In the genomic region with DNA sequence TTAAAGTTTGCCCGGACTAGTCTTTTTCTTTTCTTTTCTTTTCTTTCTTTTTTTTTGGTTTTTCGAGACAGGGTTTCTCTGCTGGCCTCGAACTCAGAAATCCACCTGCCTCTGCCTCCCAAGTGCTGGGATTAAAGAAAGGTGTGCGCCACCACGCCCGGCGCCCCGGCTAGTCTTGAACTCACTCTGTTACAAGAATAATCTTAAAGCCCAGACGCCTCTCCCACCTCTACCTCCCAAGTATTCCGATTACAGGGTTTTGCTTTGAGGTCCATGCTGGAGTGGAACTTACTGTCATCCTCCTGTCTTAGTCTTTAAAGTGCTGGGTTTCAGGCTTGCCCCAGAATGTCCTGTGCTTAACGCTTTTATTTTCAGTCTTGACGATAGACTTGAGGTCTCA, we compare ENCODE assay signal across 7 mouse cellular contexts. TPM values are rescaled to one million over a fixed set of nuclear protein-coding genes. Genes with fewer than 3 reads are reported as not detected.
DNase-seq lines count a peak whose midpoint lies in the region; ATAC-seq and TF ChIP-seq lines count a peak whose summit lies in the region.

No protein-coding gene starts in this region.

- 69% methylated on average over 12 of the region's 12 CpGs for WGBS in spleen, adult 2 months
- WGBS in forebrain, embryonic 12.5 days = 61% methylated on average over 12 of the region's 12 CpGs
- 47% methylated on average over 12 of the region's 12 CpGs for WGBS in liver, embryonic 12.5 days (ENCODE audit: insufficient replicate concordance)

- peaks cover 18% of the 10 kb centered on the region; the same call in 1 of the 2 replicates for H3K4me1 ChIP-seq in spleen, adult 2 months (ENCODE audit: control insufficient read depth, insufficient read depth, insufficient read length)
- peaks cover 33% of the 10 kb centered on the region for H3K4me1 ChIP-seq in forebrain, embryonic 12.5 days
- peaks cover 50% of the 10 kb centered on the region for H3K4me1 ChIP-seq in liver, embryonic 12.5 days

- H3K9me3 ChIP-seq in forebrain, embryonic 12.5 days = no peaks in the 10 kb centered on the region
- H3K9me3 ChIP-seq in liver, embryonic 12.5 days (replicated peaks) = no peaks in the 10 kb centered on the region

- TF ChIP-seq CTCF in spleen, adult 2 months (IDR thresholded peaks at IDR 0.05; ENCODE audit: extremely low read depth, insufficient read depth, insufficient read length, insufficient replicate concordance) = no peak

- DNase-seq in spleen, adult 2 months (ENCODE audit: low read depth in 1 of 2, low spot score in 2 of 2) = no peak
- DNase-seq in spleen, postnatal 14 days (ENCODE audit: low spot score in 2 of 2) = no peak
- peak; percentile 15 for DNase-seq in yolk sac, embryonic 10.5 days (ENCODE audit: low spot score)
- no peak for DNase-seq in right cerebral cortex, postnatal 14 days
- DNase-seq in retina, embryonic 14.5 days (ENCODE audit: low spot score) = no peak

- no peaks in the 10 kb centered on the region for H3K27me3 ChIP-seq in spleen, adult 2 months (ENCODE audit: control insufficient read depth, insufficient read depth, low read length)
- no peaks in the 10 kb centered on the region for H3K27me3 ChIP-seq in forebrain, embryonic 12.5 days
- no peaks in the 10 kb centered on the region for H3K27me3 ChIP-seq in liver, embryonic 12.5 days (replicated peaks)

- H3K4me2 ChIP-seq in forebrain, embryonic 12.5 days = peak overlapping the region; percentile 91
- peak overlapping the region; percentile 99 for H3K4me2 ChIP-seq in liver, embryonic 12.5 days

- H3K27ac ChIP-seq in spleen, adult 2 months (ENCODE audit: insufficient read depth, low read length) = 0 out of 2 replicates have a peak overlapping the region, but pooled peaks have one; percentile 6
- no peak overlapping the region for H3K27ac ChIP-seq in forebrain, embryonic 12.5 days
- peak overlapping the region; percentile 93 for H3K27ac ChIP-seq in liver, embryonic 12.5 days

- no peaks in the 10 kb centered on the region for H3K36me3 ChIP-seq in spleen, adult 2 months (ENCODE audit: control insufficient read depth, insufficient read depth, low read length)
- peaks cover 6% of the 10 kb centered on the region; the same call in 1 of the 2 replicates for H3K36me3 ChIP-seq in forebrain, embryonic 12.5 days (replicated peaks)
- peaks cover 16% of the 10 kb centered on the region; the same call in 1 of the 2 replicates for H3K36me3 ChIP-seq in liver, embryonic 12.5 days

- TF ChIP-seq POLR2A in spleen, adult 2 months (IDR thresholded peaks at IDR 0.05; ENCODE audit: low read depth, low read length) = no peak

- peak overlapping the region; percentile 43; the same call in 1 of the 2 replicates for H3K4me3 ChIP-seq in spleen, adult 2 months (ENCODE audit: extremely low read depth, insufficient read depth, insufficient read length)
- peak overlapping the region; percentile 83 for H3K4me3 ChIP-seq in forebrain, embryonic 12.5 days (replicated peaks)
- H3K4me3 ChIP-seq in liver, embryonic 12.5 days = peak overlapping the region; percentile 88

- peak overlapping the region; percentile 80 for H3K9ac ChIP-seq in forebrain, embryonic 12.5 days
- peak overlapping the region; percentile 87 for H3K9ac ChIP-seq in liver, embryonic 12.5 days

- ATAC-seq in forebrain, embryonic 12.5 days (ENCODE audit: low FRiP score) = no peak; the same call in 1 of the 2 replicates
- peak; percentile 25; the same call in 1 of the 2 replicates for ATAC-seq in liver, embryonic 12.5 days

RNA-seq across cellular contexts. Expression of a gene that starts 0.6 kb away (rescaled TPM):
- polyA plus RNA-seq in spleen, adult 2 months (2012; rRNA removed) = 23.4 and 27.1 TPM in 2 replicates
- polyA plus RNA-seq in forebrain, embryonic 12.5 days (2016; fragmentation: Nextera tagmentation; extraction: Ambion mirVana) = 54.8 and 62.3 TPM in 2 replicates
- 24.7 and 25.1 TPM in 2 replicates for polyA plus RNA-seq in liver, embryonic 12.5 days (2016; fragmentation: Nextera tagmentation; extraction: Ambion mirVana)

RNA-seq across cellular contexts. Expression of a gene that starts 33.7 kb away (rescaled TPM):
- 21.2 and 21.5 TPM in 2 replicates for polyA plus RNA-seq in spleen, adult 2 months (2012; rRNA removed)
- 37.4 and 43.0 TPM in 2 replicates for polyA plus RNA-seq in forebrain, embryonic 12.5 days (2016; fragmentation: Nextera tagmentation; extraction: Ambion mirVana)
- 44.0 and 44.1 TPM in 2 replicates for polyA plus RNA-seq in liver, embryonic 12.5 days (2016; fragmentation: Nextera tagmentation; extraction: Ambion mirVana)

RNA-seq across cellular contexts. Expression of a gene that starts 41.1 kb away (rescaled TPM):
- polyA plus RNA-seq in spleen, adult 2 months (2012; rRNA removed) = 17.0 and 21.0 TPM in 2 replicates
- 16.5 and 17.1 TPM in 2 replicates for polyA plus RNA-seq in forebrain, embryonic 12.5 days (2016; fragmentation: Nextera tagmentation; extraction: Ambion mirVana)
- 11.3 and 11.4 TPM in 2 replicates for polyA plus RNA-seq in liver, embryonic 12.5 days (2016; fragmentation: Nextera tagmentation; extraction: Ambion mirVana)

RNA-seq across cellular contexts. Expression of a gene that starts 56.5 kb away (rescaled TPM):
- polyA plus RNA-seq in spleen, adult 2 months (2012; rRNA removed) = 0.02 TPM in 1 of 2 replicates, not detected in the other
- 1.6 and 1.8 TPM in 2 replicates for polyA plus RNA-seq in forebrain, embryonic 12.5 days (2016; fragmentation: Nextera tagmentation; extraction: Ambion mirVana)
- 0.02 and 0.08 TPM in 2 replicates for polyA plus RNA-seq in liver, embryonic 12.5 days (2016; fragmentation: Nextera tagmentation; extraction: Ambion mirVana)
